Mouse (Mus musculus) heart, embryonic 14.5 days (tissue): Measurements from ENCODE around the gene Ccdc180. TPM values are rescaled to one million over a fixed set of nuclear protein-coding genes. Genes with fewer than 3 reads are reported as not detected.
A peak's percentile ranks its signal among the peaks of the same experiment; 100 is the strongest.

Experiments used
- ATAC-seq: fragments of 200-750 bp; cut with Nextera tagmentation; 2 replicates; pipeline ENCODE4 v1.8.0; 2017; ENCODE audit warnings: low read depth, moderate TSS enrichment; ENCODE audit not compliant: insufficient number of reproducible peaks, insufficient read depth, low FRiP score
- H3K27ac ChIP-seq, 2 experiments: fragments of 200-500 bp in 1 of 2; fragments of 300-500 bp in 1 of 2; sonication (generic) in 1 of 2; replicated peaks in 1 of 2; 2 replicates each; pipeline ENCODE4 v1.5.1; 2012 to 2014; ENCODE audit warnings: low read depth in 2 of 2, low read length in 2 of 2, control low read depth in 1 of 2, mild to moderate bottlenecking in 1 of 2, mixed read lengths in 1 of 2; ENCODE audit not compliant: control insufficient read depth in 1 of 2, insufficient read depth in 1 of 2
- H3K27me3 ChIP-seq: fragments of 300-500 bp; sonication (generic); 2 replicates; pipeline ENCODE4 v1.6.1; 2014; ENCODE audit warnings: mild to moderate bottlenecking, low read length, control low read depth; ENCODE audit not compliant: control insufficient read depth, insufficient read depth
- H3K36me3 ChIP-seq: fragments of 300-500 bp; sonication (generic); 2 replicates; pipeline ENCODE4 v1.6.1; 2014; ENCODE audit warnings: mild to moderate bottlenecking, control low read depth, low read length, mixed read lengths; ENCODE audit not compliant: control insufficient read depth, insufficient read depth
- H3K4me1 ChIP-seq, 2 experiments: fragments of 200-500 bp in 1 of 2; fragments of 300-500 bp in 1 of 2; sonication (generic) in 1 of 2; 2 replicates each; pipeline ENCODE4 v1.6.1; 2012 to 2014; ENCODE audit warnings: low read length in 2 of 2, control low read depth in 1 of 2, mixed read lengths in 1 of 2; ENCODE audit not compliant: control insufficient read depth in 2 of 2, insufficient read depth in 2 of 2
- H3K4me2 ChIP-seq: fragments of 300-500 bp; sonication (generic); 2 replicates; pipeline ENCODE4 v1.6.1; 2014; ENCODE audit warnings: mild to moderate bottlenecking, low read length
- H3K4me3 ChIP-seq, 2 experiments: fragments of 200-500 bp in 1 of 2; fragments of 300-500 bp in 1 of 2; sonication (generic) in 1 of 2; 2 replicates each; pipeline ENCODE4 v1.5.1; 2012 to 2014; ENCODE audit warnings: low read length in 2 of 2, mild to moderate bottlenecking in 2 of 2, control low read depth in 1 of 2, low read depth in 1 of 2, moderate library complexity in 1 of 2; ENCODE audit not compliant: control insufficient read depth in 1 of 2, insufficient read depth in 1 of 2
- H3K9ac ChIP-seq: fragments of 300-500 bp; sonication (generic); 2 replicates; pipeline ENCODE4 v1.6.1; 2014; ENCODE audit warnings: mild to moderate bottlenecking, low read length
- H3K9me3 ChIP-seq: fragments of 300-500 bp; sonication (generic); 2 replicates; pipeline ENCODE4 v1.6.1; 2016; ENCODE audit warnings: low read length, control low read depth; ENCODE audit not compliant: control insufficient read depth
- WGBS: fragments of 180-500 bp; shearing (Covaris S2); extraction: QIAGEN DNeasy Blood & Tissue Kit; methylation state at CpG from one replicate; pipeline ENCODE4 v1.1.7; 2014; 5-methylcytosine and 5-hydroxymethylcytosine counted together
- polyA plus RNA-seq: library from polyadenylated mRNA; unstranded; fragments of >200 nt; fragmentation: Nextera tagmentation; extraction: Ambion mirVana; gene quantifications from 2 replicates; pipeline ENCODE4 v1.2.1, GENCODE M21; 2014

Ccdc180 gene
- polyA plus RNA-seq, 1 experiment from 2014 or later: 0.19 TPM

DNA sequence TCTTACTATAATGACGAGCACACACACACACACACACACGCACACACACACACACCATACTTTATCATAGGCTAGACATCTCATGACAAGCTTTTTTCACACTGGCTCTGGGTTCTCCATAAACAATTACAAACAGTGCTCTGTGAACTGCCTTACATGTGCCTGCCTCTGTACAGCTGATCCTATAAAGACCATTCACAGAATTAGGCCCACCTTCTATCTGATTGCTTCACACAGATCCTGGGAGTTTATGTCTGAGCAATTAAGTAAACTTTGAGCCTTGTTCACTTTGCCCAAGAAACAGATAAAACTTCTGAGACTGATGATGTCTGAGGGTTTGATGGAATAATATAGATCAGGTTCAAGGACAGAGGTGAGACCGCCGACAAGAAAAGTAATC, 21.8 kb downstream of the Ccdc180 start:
- no peaks in the 10 kb centered on the region for H3K27me3 ChIP-seq
- WGBS: 88% methylated on average over 4 of the region's 4 CpGs
- no peak overlapping the region for H3K27ac ChIP-seq
- H3K9ac ChIP-seq: no peak overlapping the region
- no peak for ATAC-seq
- H3K4me3 ChIP-seq: no peak overlapping the region
- no peaks in the 10 kb centered on the region for H3K4me1 ChIP-seq
- no peaks in the 10 kb centered on the region for H3K9me3 ChIP-seq
- no peaks in the 10 kb centered on the region for H3K36me3 ChIP-seq
- H3K4me2 ChIP-seq: no peak overlapping the region

DNA sequence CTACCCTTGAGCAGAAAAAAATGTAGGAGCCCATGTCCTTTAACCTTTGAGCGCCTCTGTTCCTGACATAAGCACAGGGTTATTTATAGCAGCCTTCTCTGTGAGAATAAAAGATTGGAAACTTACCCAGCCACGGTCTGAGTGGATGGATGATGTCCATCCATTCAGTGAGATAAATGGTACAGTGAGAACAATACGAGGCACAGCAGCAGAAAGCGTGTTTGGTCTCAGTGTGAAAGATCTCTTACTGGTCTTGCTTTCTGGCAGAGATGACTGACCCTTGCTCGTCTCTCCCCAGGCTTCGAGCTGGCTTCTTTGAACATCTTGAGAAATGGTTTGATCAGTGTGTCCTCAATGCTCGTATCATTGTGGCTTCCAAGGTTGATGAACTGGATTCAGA, 27.0 kb downstream of the Ccdc180 start:
- no peaks in the 10 kb centered on the region for H3K36me3 ChIP-seq
- H3K4me2 ChIP-seq: no peak overlapping the region
- no peaks in the 10 kb centered on the region for H3K9me3 ChIP-seq
- H3K4me3 ChIP-seq: no peak overlapping the region
- no peak for ATAC-seq
- 44% methylated on average over 7 of the region's 7 CpGs for WGBS
- no peak overlapping the region for H3K9ac ChIP-seq
- H3K27me3 ChIP-seq: no peaks in the 10 kb centered on the region
- 0 out of 4 replicates have a peak overlapping the region, but pooled peaks of 1 of the 2 experiments have one; percentile 23 for H3K27ac ChIP-seq
- H3K4me1 ChIP-seq: no peaks in the 10 kb centered on the region; a peak in 1 of 4 replicates

DNA sequence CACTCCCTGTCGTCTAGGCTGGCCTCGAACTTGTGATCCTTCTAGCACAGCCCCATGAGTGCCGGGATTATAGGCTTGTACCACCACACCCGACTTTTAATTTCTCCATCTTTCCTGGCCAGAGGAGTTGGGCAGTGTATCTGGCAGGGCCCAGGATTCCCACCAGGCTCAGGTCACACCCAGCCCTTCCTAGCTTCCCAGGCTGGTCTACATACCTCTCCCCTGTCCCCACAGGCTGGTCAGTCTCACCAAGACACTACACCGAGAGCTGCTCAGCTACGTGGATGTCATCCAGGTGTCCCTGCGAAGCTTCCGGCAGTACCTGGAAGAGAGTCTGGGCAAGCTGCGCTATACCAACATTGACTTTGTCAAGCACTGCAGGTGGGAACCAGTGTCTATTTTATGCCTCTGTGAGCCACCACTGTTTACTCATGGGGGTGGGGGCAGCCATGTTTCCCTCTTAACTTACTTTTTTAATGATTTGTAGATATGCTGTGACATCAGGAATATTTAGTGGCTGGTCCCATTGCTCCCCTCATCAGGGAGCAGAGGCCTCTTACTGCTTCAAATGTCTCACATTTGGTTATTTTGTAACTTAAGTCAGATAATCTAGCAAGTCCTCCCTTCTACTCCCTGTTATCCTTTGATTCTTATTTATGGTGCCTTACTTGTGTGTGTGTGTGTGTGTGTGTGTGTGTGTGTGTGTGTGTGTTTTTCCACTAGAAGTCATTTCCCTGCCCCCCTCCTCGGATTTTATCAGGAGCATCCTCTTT, 31.7 kb downstream of the Ccdc180 start:
- ATAC-seq: no peak
- no peaks in the 10 kb centered on the region; a peak in 1 of 4 replicates for H3K4me1 ChIP-seq
- H3K27ac ChIP-seq: no peak overlapping the region
- no peak overlapping the region for H3K4me3 ChIP-seq
- no peaks in the 10 kb centered on the region for H3K9me3 ChIP-seq
- no peaks in the 10 kb centered on the region for H3K27me3 ChIP-seq
- 81% methylated on average over 10 of the region's 10 CpGs for WGBS
- H3K36me3 ChIP-seq: no peaks in the 10 kb centered on the region
- no peak overlapping the region for H3K4me2 ChIP-seq
- H3K9ac ChIP-seq: no peak overlapping the region

DNA sequence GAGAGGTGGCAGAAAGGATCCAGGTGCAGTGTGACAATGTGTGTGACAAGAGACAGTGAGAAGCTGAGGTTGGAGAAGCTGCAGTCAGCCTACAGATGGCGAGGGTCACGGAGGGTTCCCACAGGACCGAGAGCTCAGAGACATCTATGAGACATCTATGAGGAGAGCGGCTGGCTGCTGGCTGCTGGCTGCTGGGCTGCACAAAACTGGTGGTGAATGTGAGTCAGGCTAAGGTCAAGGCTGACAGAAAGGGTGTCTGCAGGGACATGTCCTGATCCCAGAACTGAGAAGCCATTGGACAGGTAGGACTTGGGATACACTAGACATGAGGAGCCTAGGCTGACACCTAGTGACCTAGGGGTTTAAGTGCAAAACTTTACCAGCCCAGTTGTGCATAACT, 33.9 kb downstream of the Ccdc180 start:
- Histone ChIP-seq H3K4me1 (no peaks in the 10 kb centered on the region), H3K36me3 (no peaks in the 10 kb centered on the region), H3K9me3 (no peaks in the 10 kb centered on the region), H3K27ac (no peak overlapping the region), H3K27me3 (no peaks in the 10 kb centered on the region), H3K4me2 (no peak overlapping the region), H3K4me3 (no peak overlapping the region), H3K9ac (no peak overlapping the region)
- no peak for ATAC-seq
- WGBS: 87% methylated on average over 4 of the region's 4 CpGs

DNA sequence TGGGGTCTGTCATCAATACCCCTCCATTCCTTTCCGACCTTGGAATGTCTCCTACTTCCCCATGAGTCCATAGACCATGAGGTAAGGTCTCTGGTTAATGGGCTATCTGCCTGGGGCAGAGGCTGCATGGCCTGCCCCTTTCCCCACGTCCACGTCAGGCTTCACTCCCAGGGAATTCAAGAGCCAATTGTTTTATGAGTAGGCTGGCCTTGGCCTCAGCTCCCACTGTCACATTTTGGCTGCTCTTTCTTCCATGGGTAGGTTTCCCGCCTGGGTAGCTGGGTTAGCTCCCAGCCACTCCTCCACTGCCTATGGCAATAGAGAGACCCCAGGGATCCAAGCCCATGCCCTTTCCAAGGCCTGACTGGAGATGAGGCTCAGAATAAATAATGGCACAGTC, 38.5 kb downstream of the Ccdc180 start:
- WGBS: 66% methylated on average over 4 of the region's 4 CpGs
- no peak for ATAC-seq
- Histone ChIP-seq H3K27me3 (no peaks in the 10 kb centered on the region), H3K9ac (no peak overlapping the region), H3K4me1 (no peaks in the 10 kb centered on the region), H3K4me3 (no peak overlapping the region), H3K9me3 (no peaks in the 10 kb centered on the region), H3K36me3 (no peaks in the 10 kb centered on the region), H3K27ac (no peak overlapping the region), H3K4me2 (no peak overlapping the region)

DNA sequence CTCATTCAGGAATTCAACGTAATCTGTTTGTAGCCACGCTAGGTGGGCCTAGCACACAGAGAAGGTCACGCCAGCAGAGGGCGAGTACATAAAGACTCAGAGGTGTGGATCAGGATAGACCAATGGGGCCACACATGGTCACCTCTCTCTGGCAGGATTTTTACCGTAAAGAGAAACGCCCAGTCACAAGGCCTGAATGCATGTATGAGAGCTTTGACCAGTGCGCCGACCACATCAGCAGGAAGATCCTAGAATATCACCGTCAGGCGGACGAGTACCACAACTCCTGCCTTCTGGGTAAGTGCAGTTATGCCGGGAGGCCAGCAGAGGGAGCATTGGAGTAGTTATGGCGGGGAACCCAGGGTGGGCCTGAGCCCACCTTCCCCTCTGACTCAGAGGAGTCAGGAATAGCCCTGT, 51.5 kb downstream of the Ccdc180 start:
- H3K9me3 ChIP-seq: no peaks in the 10 kb centered on the region
- H3K4me1 ChIP-seq: peaks cover 0 to 4% of the 10 kb centered on the region in 2 experiments; a peak in 1 of 4 replicates
- 21% methylated on average over 13 of the region's 13 CpGs for WGBS
- H3K27me3 ChIP-seq: no peaks in the 10 kb centered on the region
- H3K27ac ChIP-seq: no peak overlapping the region
- peak overlapping the region; percentile 32 for H3K4me2 ChIP-seq
- no peaks in the 10 kb centered on the region for H3K36me3 ChIP-seq
- ATAC-seq: no peak
- no peak overlapping the region; the same call in 1 of the 2 replicates for H3K9ac ChIP-seq
- H3K4me3 ChIP-seq: no peak overlapping the region

DNA sequence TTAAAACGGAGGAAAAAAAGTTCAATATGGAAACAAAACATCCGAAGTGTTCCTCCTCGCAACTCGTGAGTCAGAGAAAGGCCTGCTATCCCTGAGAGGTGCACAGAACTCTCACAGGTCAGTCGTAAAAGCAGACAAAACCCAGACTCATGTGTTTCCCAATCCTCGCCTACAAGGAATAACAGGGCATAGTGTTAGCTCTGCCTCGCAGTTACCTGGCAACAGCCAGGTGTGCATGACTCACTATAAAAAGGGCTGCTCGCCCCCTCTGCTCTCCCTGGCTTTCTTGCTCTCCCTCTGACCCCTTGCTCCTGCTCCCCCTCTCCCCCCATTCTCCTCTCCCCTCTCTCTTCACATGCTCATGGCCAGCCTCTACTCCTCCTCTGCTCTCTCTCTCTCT, 57.6 kb downstream of the Ccdc180 start:
- no peak for ATAC-seq
- H3K9me3 ChIP-seq: no peaks in the 10 kb centered on the region
- H3K4me3 ChIP-seq: no peak overlapping the region
- H3K4me1 ChIP-seq: peaks cover 4 to 8% of the 10 kb centered on the region in 2 experiments; a peak in 2 of 4 replicates
- 80% methylated on average over 8 of the region's 8 CpGs for WGBS
- no peak overlapping the region for H3K27ac ChIP-seq
- no peaks in the 10 kb centered on the region for H3K27me3 ChIP-seq
- no peaks in the 10 kb centered on the region for H3K36me3 ChIP-seq
- no peak overlapping the region for H3K9ac ChIP-seq
- no peak overlapping the region for H3K4me2 ChIP-seq
